Mouse (Mus musculus): ENCODE results near the gene Eapp.

GRCm38 (mm10) chr12:54657951-54658350, 37.7 kb downstream of the Eapp start:
- TF ChIP-seq CTCF (IDR thresholded peaks at IDR 0.05; ENCODE audit: low read depth) (no peak), EP300 (optimal IDR thresholded peaks at IDR 0.05) (no peak)

Measured in stomach, postnatal 0 days (tissue).